Mouse (Mus musculus): ENCODE measurements around the gene Slc4a2.

DNA sequence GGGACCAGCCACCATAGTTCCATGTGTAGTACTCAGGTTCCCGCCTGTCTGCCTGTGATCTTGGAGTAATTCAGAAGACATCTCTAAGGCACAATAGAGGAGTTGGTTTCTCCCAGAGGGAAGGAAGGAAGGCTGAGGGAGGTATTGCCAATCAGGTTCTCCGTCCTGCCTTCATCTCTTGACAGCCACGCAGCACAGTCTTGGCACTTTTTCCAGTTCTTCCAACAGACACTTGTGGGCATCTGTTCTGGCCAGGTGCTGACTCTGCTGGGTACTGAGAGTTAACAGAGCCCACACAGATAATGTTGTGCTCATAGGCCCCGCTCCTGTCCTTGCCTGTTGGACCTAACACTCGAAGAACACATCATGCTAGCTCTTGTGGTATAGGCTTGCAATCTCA lies 63.1 kb downstream of the Slc4a2 start:
- no peak for TF ChIP-seq POLR2A (IDR thresholded peaks at IDR 0.05; ENCODE audit: insufficient read depth, low read depth, low read length)
- no peak for TF ChIP-seq CTCF (IDR thresholded peaks at IDR 0.05)
